Mouse (Mus musculus): ENCODE measurements around the gene Retnlb. TPM values are rescaled to one million over a fixed set of nuclear protein-coding genes. Genes with fewer than 3 reads are reported as not detected.

The Retnlb gene
- not detected in 2 replicates for polyA plus RNA-seq (2012; rRNA removed)

DNA sequence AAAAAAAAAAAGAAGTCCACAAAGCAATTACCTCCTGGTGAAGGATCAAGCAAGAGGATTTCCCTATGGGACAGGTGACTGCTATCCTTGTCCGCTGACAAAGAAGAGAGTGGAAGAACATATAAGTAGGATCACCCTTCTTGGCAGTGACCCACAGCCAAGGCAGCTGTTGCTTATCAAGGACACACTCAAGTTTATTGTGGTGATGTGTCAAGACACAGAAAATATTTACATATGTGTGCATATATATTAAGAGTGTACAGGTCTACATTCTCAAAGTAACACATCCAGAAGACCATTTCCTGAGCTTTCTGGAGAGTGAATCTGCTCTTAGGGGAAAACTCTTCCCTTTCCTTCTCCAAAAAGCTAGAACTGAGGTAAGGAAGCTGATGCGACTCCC is at the start of gene Retnlb:
Gene Retnlb, plus strand, starts transcription at position 162 of the 400 bp plus-strand sequence.
- Histone ChIP-seq H3K4me1 (ENCODE audit: control insufficient read depth, insufficient read depth, insufficient read length) (no peaks in the 10 kb centered on the region), H3K36me3 (ENCODE audit: control insufficient read depth, insufficient read depth, low read length) (no peaks in the 10 kb centered on the region), H3K27ac (ENCODE audit: insufficient read depth, low read length) (no peak within 1 kb of the TSS), H3K27me3 (ENCODE audit: control insufficient read depth, insufficient read depth, low read length) (no peaks in the 10 kb centered on the region), H3K4me3 (ENCODE audit: extremely low read depth, insufficient read depth, insufficient read length) (no peak within 1 kb of the TSS)
- no peak for DNase-seq (ENCODE audit: low read depth in 1 of 2, low spot score in 2 of 2)
- TF ChIP-seq CTCF (IDR thresholded peaks at IDR 0.05; ENCODE audit: extremely low read depth, insufficient read depth, insufficient read length, insufficient replicate concordance) (no peak), POLR2A (IDR thresholded peaks at IDR 0.05; ENCODE audit: low read depth, low read length) (no peak)
- WGBS: 87% methylated on average over 2 of the region's 2 CpGs

GRCm38 (mm10) chr16:48769183-48769582 is 47.5 kb upstream of the Retnlb start:
- Histone ChIP-seq H3K4me3 (ENCODE audit: extremely low read depth, insufficient read depth, insufficient read length) (no peak overlapping the region), H3K4me1 (ENCODE audit: control insufficient read depth, insufficient read depth, insufficient read length) (no peaks in the 10 kb centered on the region), H3K27me3 (ENCODE audit: control insufficient read depth, insufficient read depth, low read length) (no peaks in the 10 kb centered on the region), H3K36me3 (ENCODE audit: control insufficient read depth, insufficient read depth, low read length) (no peaks in the 10 kb centered on the region), H3K27ac (ENCODE audit: insufficient read depth, low read length) (no peak overlapping the region)
- TF ChIP-seq POLR2A (IDR thresholded peaks at IDR 0.05; ENCODE audit: low read depth, low read length) (no peak), CTCF (IDR thresholded peaks at IDR 0.05; ENCODE audit: extremely low read depth, insufficient read depth, insufficient read length, insufficient replicate concordance) (no peak)
- WGBS: 80% methylated on average over 3 of the region's 3 CpGs
- DNase-seq (ENCODE audit: low read depth in 1 of 2, low spot score in 2 of 2): no peak

- Histone ChIP-seq H3K27me3 (ENCODE audit: control insufficient read depth, insufficient read depth, low read length) (no peaks in the 10 kb centered on the region), H3K36me3 (ENCODE audit: control insufficient read depth, insufficient read depth, low read length) (no peaks in the 10 kb centered on the region), H3K27ac (ENCODE audit: insufficient read depth, low read length) (peak within 1 kb of the TSS; percentile 55), H3K4me1 (ENCODE audit: control insufficient read depth, insufficient read depth, insufficient read length) (no peaks in the 10 kb centered on the region), H3K4me3 (ENCODE audit: extremely low read depth, insufficient read depth, insufficient read length) (peak within 1 kb of the TSS; percentile 21; the same call in 1 of the 2 replicates)
- TF ChIP-seq CTCF (IDR thresholded peaks at IDR 0.05; ENCODE audit: extremely low read depth, insufficient read depth, insufficient read length, insufficient replicate concordance) (no peak), POLR2A (IDR thresholded peaks at IDR 0.05; ENCODE audit: low read depth, low read length) (no peak)
- no peak for DNase-seq (ENCODE audit: low read depth in 1 of 2, low spot score in 2 of 2)
- WGBS: 46% methylated on average over 3 of the region's 3 CpGs
These were observed 44.6 kb upstream of the Retnlb start, which contains the start of gene Trat1 for GRCm38 (mm10) chr16:48771971-48772445. TSS of gene Trat1 (minus strand) at chr16:48772021.

- Histone ChIP-seq H3K4me1 (ENCODE audit: control insufficient read depth, insufficient read depth, insufficient read length) (no peaks in the 10 kb centered on the region), H3K27me3 (ENCODE audit: control insufficient read depth, insufficient read depth, low read length) (no peaks in the 10 kb centered on the region), H3K36me3 (ENCODE audit: control insufficient read depth, insufficient read depth, low read length) (no peaks in the 10 kb centered on the region), H3K4me3 (ENCODE audit: extremely low read depth, insufficient read depth, insufficient read length) (no peak overlapping the region), H3K27ac (ENCODE audit: insufficient read depth, low read length) (no peak overlapping the region)
- WGBS: 67% methylated on average over 2 of the region's 2 CpGs
- no peak for DNase-seq (ENCODE audit: low read depth in 1 of 2, low spot score in 2 of 2)
- TF ChIP-seq CTCF (IDR thresholded peaks at IDR 0.05; ENCODE audit: extremely low read depth, insufficient read depth, insufficient read length, insufficient replicate concordance): no peak
- no peak for TF ChIP-seq POLR2A (IDR thresholded peaks at IDR 0.05; ENCODE audit: low read depth, low read length)
These were observed 39.4 kb upstream of the Retnlb start for GRCm38 (mm10) chr16:48777254-48777653.

- 13% methylated on average over 3 of the region's 3 CpGs for WGBS
- Histone ChIP-seq H3K27me3 (ENCODE audit: control insufficient read depth, insufficient read depth, low read length) (no peaks in the 10 kb centered on the region), H3K27ac (ENCODE audit: insufficient read depth, low read length) (no peak overlapping the region), H3K4me1 (ENCODE audit: control insufficient read depth, insufficient read depth, insufficient read length) (peaks cover 5% of the 10 kb centered on the region; the same call in 1 of the 2 replicates), H3K36me3 (ENCODE audit: control insufficient read depth, insufficient read depth, low read length) (no peaks in the 10 kb centered on the region), H3K4me3 (ENCODE audit: extremely low read depth, insufficient read depth, insufficient read length) (no peak overlapping the region)
- DNase-seq (ENCODE audit: low read depth in 1 of 2, low spot score in 2 of 2): no peak
- TF ChIP-seq CTCF (IDR thresholded peaks at IDR 0.05; ENCODE audit: extremely low read depth, insufficient read depth, insufficient read length, insufficient replicate concordance): no peak
These were observed 30.4 kb upstream of the Retnlb start for GRCm38 (mm10) chr16:48786258-48786657.

GRCm38 (mm10) chr16:48788704-48789185 is 27.9 kb upstream of the Retnlb start:
- Histone ChIP-seq H3K36me3 (ENCODE audit: control insufficient read depth, insufficient read depth, low read length) (no peaks in the 10 kb centered on the region), H3K27me3 (ENCODE audit: control insufficient read depth, insufficient read depth, low read length) (no peaks in the 10 kb centered on the region), H3K4me3 (ENCODE audit: extremely low read depth, insufficient read depth, insufficient read length) (no peak overlapping the region), H3K4me1 (ENCODE audit: control insufficient read depth, insufficient read depth, insufficient read length) (peaks cover 5% of the 10 kb centered on the region; the same call in 1 of the 2 replicates), H3K27ac (ENCODE audit: insufficient read depth, low read length) (no peak overlapping the region)
- no peak for TF ChIP-seq POLR2A (IDR thresholded peaks at IDR 0.05; ENCODE audit: low read depth, low read length)
- WGBS: 11% methylated on average over 4 of the region's 4 CpGs
- no peak for DNase-seq (ENCODE audit: low read depth in 1 of 2, low spot score in 2 of 2)

GRCm38 (mm10) chr16:48798285-48798684 is 18.4 kb upstream of the Retnlb start:
- no peak for DNase-seq (ENCODE audit: low read depth in 1 of 2, low spot score in 2 of 2)
- WGBS: 50% methylated on average over 3 of the region's 3 CpGs
- no peaks in the 10 kb centered on the region for H3K36me3 ChIP-seq (ENCODE audit: control insufficient read depth, insufficient read depth, low read length)
- no peak overlapping the region for H3K27ac ChIP-seq (ENCODE audit: insufficient read depth, low read length)
- no peaks in the 10 kb centered on the region for H3K4me1 ChIP-seq (ENCODE audit: control insufficient read depth, insufficient read depth, insufficient read length)
- TF ChIP-seq POLR2A (IDR thresholded peaks at IDR 0.05; ENCODE audit: low read depth, low read length) (no peak), CTCF (IDR thresholded peaks at IDR 0.05; ENCODE audit: extremely low read depth, insufficient read depth, insufficient read length, insufficient replicate concordance) (no peak)
- no peaks in the 10 kb centered on the region for H3K27me3 ChIP-seq (ENCODE audit: control insufficient read depth, insufficient read depth, low read length)
- H3K4me3 ChIP-seq (ENCODE audit: extremely low read depth, insufficient read depth, insufficient read length): no peak overlapping the region

All from spleen, adult 2 months (tissue).